Mouse (Mus musculus) embryonic facial prominence, embryonic 11.5 days (tissue): ENCODE measurements around the gene Rraga. TPM values are rescaled to one million over a fixed set of nuclear protein-coding genes. Genes with fewer than 3 reads are reported as not detected.

ENCODE experiments used
- polyA plus RNA-seq: library from polyadenylated mRNA; unstranded; fragments of >200 nt; fragmentation: Nextera tagmentation; extraction: Ambion mirVana; gene quantifications from 2 replicates; pipeline ENCODE4 v1.2.1, GENCODE M21; 2014

Rraga gene
- polyA plus RNA-seq, 1 experiment from 2014 or later: 116 TPM

Other genes starting within 250 kb of the Rraga start
- gene Saxo1, start 17.3 kb upstream of the Rraga start, polyA plus RNA-seq: not detected in 2 replicates
- 30.7 and 32.6 TPM in 2 replicates for gene Haus6, start 36.4 kb downstream of the Rraga start, polyA plus RNA-seq
- 79.8 and 91.4 TPM in 2 replicates for gene Plin2, start 94.4 kb downstream of the Rraga start, polyA plus RNA-seq
- 6.3 and 7.0 TPM in 2 replicates for gene Dennd4c, start 172.9 kb downstream of the Rraga start, polyA plus RNA-seq